Mouse (Mus musculus) liver, embryonic 16.5 days (tissue): ENCODE results near the gene Dpysl5. TPM values are rescaled to one million over a fixed set of nuclear protein-coding genes. Genes with fewer than 3 reads are reported as not detected.
A peak's percentile ranks its signal among the peaks of the same experiment; 100 is the strongest.

Experiments used
- ATAC-seq: fragments of 200-750 bp; cut with Nextera tagmentation; 2 replicates; pipeline ENCODE4 v1.8.0; 2017; ENCODE audit warnings: low read depth, mild to moderate bottlenecking, moderate number of reproducible peaks, moderate library complexity
- H3K27ac ChIP-seq: fragments of 300-500 bp; sonication (generic); 2 replicates; pipeline ENCODE4 v1.5.1; 2014; ENCODE audit warnings: mild to moderate bottlenecking, low read length
- H3K27me3 ChIP-seq: fragments of 300-500 bp; sonication (generic); 2 replicates; pipeline ENCODE4 v1.6.1; 2014; ENCODE audit warnings: low read depth, low read length, mixed read lengths; ENCODE audit not compliant: control insufficient read depth, insufficient read depth
- H3K36me3 ChIP-seq: fragments of 300-500 bp; sonication (generic); 2 replicates; pipeline ENCODE4 v1.6.1; 2014; ENCODE audit warnings: mild to moderate bottlenecking; ENCODE audit not compliant: control insufficient read depth, insufficient read depth
- H3K4me1 ChIP-seq: fragments of 300-500 bp; sonication (generic); 2 replicates; pipeline ENCODE4 v1.6.1; 2014; ENCODE audit warnings: low read depth, low read length, mixed read lengths; ENCODE audit not compliant: control insufficient read depth
- H3K4me2 ChIP-seq: fragments of 300-500 bp; sonication (generic); 2 replicates; pipeline ENCODE4 v1.6.1; 2014; ENCODE audit warnings: low read depth, low read length, mixed read lengths
- H3K4me3 ChIP-seq: fragments of 300-500 bp; sonication (generic); 2 replicates; pipeline ENCODE4 v1.5.1; 2014; ENCODE audit warnings: low read depth, mild to moderate bottlenecking, low read length
- H3K9ac ChIP-seq: fragments of 300-500 bp; sonication (generic); 2 replicates; pipeline ENCODE4 v1.6.1; 2014; ENCODE audit warnings: low read depth, low read length
- H3K9me3 ChIP-seq: fragments of 300-500 bp; sonication (generic); replicated peaks from 2 replicates; pipeline ENCODE4 v1.6.1; 2016; ENCODE audit warnings: low read length; ENCODE audit not compliant: control insufficient read depth
- WGBS: fragments of 180-500 bp; shearing (Covaris S2); extraction: QIAGEN DNeasy Blood & Tissue Kit; methylation state at CpG from one replicate; pipeline ENCODE4 v1.1.7; 2014; ENCODE audit not compliant: insufficient replicate concordance; 5-methylcytosine and 5-hydroxymethylcytosine counted together
- polyA plus RNA-seq: library from polyadenylated mRNA; unstranded; fragments of >200 nt; fragmentation: Nextera tagmentation; extraction: Ambion mirVana; gene quantifications from 2 replicates; pipeline ENCODE4 v1.2.1, GENCODE M21; 2015

Gene Dpysl5
- polyA plus RNA-seq, 1 experiment from 2014 or later, result 0.32 TPM

DNA sequence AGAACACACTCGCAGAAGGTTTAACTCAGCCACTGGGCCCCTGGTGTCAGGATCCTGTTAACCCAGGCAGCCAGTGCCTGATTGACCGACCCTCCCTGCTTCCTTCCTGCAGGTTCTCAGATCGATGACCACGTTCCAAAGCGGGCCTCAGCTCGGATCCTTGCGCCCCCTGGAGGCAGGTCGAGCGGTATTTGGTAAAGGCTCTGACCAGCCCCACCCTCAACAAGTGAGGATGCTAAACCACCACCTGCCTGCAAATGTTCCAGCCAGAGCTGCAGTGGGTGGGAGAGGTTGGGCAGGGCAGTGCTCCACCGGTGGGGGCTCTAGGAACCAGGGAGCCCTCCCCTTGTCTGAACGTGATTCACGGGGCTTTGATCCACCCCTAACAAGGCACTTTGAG is 84.8 kb downstream of the Dpysl5 start:
- H3K27me3 ChIP-seq, result no peaks in the 10 kb centered on the region; the same call in 1 of the 2 replicates
- ATAC-seq, result no peak
- no peak overlapping the region for H3K9ac ChIP-seq
- no peaks in the 10 kb centered on the region for H3K9me3 ChIP-seq
- no peak overlapping the region for H3K4me2 ChIP-seq
- H3K4me1 ChIP-seq, result peaks cover 25% of the 10 kb centered on the region
- H3K36me3 ChIP-seq, result no peaks in the 10 kb centered on the region
- 6% methylated on average over 12 of the region's 12 CpGs for WGBS
- H3K27ac ChIP-seq, result no peak overlapping the region
- H3K4me3 ChIP-seq, result no peak overlapping the region

DNA sequence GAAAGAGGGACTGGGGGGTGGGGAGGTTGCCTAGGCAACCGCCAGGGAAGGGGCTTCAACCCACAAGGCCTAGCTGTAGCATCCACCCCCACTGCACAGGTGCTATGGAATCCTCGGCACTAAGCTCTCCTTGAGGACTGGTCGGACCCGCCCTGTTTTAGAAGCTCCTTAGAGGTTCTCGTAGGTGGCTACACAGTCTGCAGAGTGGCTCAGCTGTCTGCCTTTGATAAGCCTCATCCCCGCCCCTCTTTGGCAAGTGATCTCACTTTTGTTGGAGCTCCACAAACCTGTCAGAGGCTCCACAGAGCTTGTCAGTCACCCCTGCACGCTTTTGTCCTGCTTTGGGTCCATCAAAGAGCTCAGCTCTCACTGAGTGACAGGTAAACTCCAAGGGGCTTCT is 86.1 kb downstream of the Dpysl5 start:
- H3K9ac ChIP-seq, result peak overlapping the region; percentile 48
- H3K27ac ChIP-seq, result peak overlapping the region; percentile 61
- no peaks in the 10 kb centered on the region; the same call in 1 of the 2 replicates for H3K27me3 ChIP-seq
- peak; percentile 94 for ATAC-seq
- 24% methylated on average over 7 of the region's 7 CpGs for WGBS
- H3K9me3 ChIP-seq, result no peaks in the 10 kb centered on the region
- peak overlapping the region; percentile 32 for H3K4me3 ChIP-seq
- no peaks in the 10 kb centered on the region for H3K36me3 ChIP-seq
- H3K4me2 ChIP-seq, result peak overlapping the region; percentile 57
- H3K4me1 ChIP-seq, result peaks cover 25% of the 10 kb centered on the region

DNA sequence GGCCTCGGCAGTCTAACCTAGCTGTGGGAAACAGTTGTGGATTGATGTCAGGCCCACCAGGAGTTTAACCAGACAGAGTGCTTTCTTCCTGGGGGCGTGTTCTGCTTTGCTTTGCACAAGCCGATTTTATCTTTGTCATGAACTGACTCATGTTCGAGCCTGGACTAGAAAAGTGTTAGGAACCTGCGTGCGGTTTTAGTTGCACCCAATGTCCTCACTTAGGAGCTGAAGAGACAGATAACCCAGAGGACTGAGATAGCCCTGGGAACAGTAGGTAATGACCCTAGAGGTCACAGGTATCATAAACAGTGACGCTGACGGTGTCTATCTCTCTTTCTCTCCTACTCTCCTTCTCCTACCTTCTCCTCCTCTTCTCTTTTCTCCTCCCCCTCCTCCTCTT is 86.6 kb downstream of the Dpysl5 start:
- peak overlapping the region; percentile 32 for H3K4me3 ChIP-seq

DNA sequence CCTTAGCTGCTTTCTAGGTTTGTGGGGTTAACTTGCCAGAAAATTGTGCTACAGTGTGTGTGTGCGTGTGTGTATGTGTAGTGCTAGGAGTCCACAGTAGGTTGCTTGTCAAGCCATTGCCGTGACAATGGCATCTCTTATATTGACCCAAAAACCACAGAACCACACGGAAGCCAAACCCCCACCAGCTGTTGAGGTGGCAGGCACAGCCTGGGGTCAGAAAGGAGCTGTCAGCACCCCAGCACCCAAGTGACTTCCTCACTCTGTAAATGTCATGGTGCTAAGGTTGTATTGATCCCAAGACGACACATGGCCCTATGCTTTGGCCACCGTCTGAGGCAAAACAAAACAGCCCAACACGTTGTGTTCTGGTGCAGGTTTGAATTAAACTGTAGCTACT is 87.6 kb downstream of the Dpysl5 start:
- Histone ChIP-seq H3K4me1 (peaks cover 25% of the 10 kb centered on the region), H3K36me3 (no peaks in the 10 kb centered on the region), H3K27me3 (no peaks in the 10 kb centered on the region; the same call in 1 of the 2 replicates), H3K9me3 (no peaks in the 10 kb centered on the region), H3K4me2 (no peak overlapping the region), H3K9ac (no peak overlapping the region), H3K4me3 (no peak overlapping the region), H3K27ac (no peak overlapping the region)
- 56% methylated on average over 6 of the region's 6 CpGs for WGBS
- ATAC-seq, result no peak

More for the DNA sequence above, 86.6 kb downstream of the Dpysl5 start:
- no peaks in the 10 kb centered on the region; the same call in 1 of the 2 replicates for H3K27me3 ChIP-seq
- peaks cover 25% of the 10 kb centered on the region for H3K4me1 ChIP-seq
- 44% methylated on average over 8 of the region's 8 CpGs for WGBS
- no peaks in the 10 kb centered on the region for H3K36me3 ChIP-seq
- no peaks in the 10 kb centered on the region for H3K9me3 ChIP-seq
- ATAC-seq, result peak; percentile 45
- H3K27ac ChIP-seq, result peak overlapping the region; percentile 60
- peak overlapping the region; percentile 57 for H3K4me2 ChIP-seq
- peak overlapping the region; percentile 48 for H3K9ac ChIP-seq

DNA sequence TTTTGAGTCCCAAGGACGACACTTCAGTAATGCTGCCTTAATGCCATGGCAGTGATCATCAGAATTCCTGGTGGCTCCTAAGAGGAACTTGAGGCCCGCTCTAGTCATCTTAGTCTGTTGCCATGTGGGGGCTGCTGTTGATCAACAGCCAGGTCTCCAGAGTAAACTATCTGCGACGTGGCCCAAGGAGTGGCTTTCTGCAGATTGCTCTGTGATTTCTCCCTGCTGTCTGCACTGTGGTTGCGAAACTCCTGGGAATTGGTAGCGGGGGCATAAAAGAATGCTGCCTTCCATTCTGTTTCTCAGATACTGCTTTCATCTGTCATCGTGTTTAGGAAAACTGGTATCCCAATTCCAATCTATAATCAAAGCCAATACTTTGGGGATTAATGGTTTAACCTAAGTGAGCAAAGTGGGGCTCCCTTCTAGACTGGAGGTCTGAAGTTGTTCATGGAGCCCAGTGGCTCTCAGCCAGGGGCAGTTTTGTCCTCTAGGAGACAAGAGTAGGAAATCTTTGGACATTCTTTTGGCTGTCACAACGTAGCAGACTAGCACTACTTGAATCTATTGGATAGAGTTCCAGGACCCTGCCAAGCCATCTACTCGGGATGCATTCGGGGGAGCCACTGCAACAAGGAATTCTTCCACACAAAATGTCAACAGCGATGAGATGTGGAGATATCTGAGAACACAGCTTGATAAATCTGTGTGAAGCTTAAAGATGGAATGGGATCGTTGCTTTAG is 91.5 kb downstream of the Dpysl5 start:
- H3K9ac ChIP-seq, result no peak overlapping the region
- H3K4me2 ChIP-seq, result no peak overlapping the region
- no peak for ATAC-seq
- no peaks in the 10 kb centered on the region for H3K9me3 ChIP-seq
- WGBS, result 55% methylated on average over 12 of the region's 12 CpGs
- no peaks in the 10 kb centered on the region for H3K36me3 ChIP-seq
- H3K4me1 ChIP-seq, result peaks cover 8% of the 10 kb centered on the region
- peaks cover 3% of the 10 kb centered on the region; the same call in 1 of the 2 replicates for H3K27me3 ChIP-seq
- no peak overlapping the region for H3K4me3 ChIP-seq
- no peak overlapping the region for H3K27ac ChIP-seq

DNA sequence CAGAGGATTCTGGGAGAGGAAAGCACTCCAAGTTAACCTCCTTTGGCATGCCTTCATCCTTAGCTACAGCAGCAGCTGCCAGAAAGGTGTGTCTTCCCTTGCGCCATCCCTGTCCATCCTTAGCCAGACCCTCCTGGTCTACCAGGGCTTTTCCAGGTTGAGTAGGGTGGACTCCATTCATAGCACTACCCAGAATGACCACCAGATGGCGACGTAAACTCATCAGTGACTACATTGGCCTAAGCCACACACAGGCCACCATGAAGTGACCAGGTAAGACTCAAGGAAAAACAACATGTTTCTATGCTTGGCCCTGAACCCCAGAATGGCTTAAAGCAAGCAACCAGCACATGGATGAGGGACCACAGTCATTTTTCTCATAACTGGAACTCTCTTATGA is 94.7 kb downstream of the Dpysl5 start:
- Histone ChIP-seq H3K36me3 (no peaks in the 10 kb centered on the region), H3K4me3 (no peak overlapping the region), H3K9me3 (no peaks in the 10 kb centered on the region), H3K9ac (no peak overlapping the region), H3K4me1 (no peaks in the 10 kb centered on the region), H3K27me3 (peaks cover 3% of the 10 kb centered on the region; the same call in 1 of the 2 replicates), H3K4me2 (no peak overlapping the region), H3K27ac (no peak overlapping the region)
- peak; percentile 47; the same call in 1 of the 2 replicates for ATAC-seq
- WGBS, result 5% methylated on average over 3 of the region's 3 CpGs

DNA sequence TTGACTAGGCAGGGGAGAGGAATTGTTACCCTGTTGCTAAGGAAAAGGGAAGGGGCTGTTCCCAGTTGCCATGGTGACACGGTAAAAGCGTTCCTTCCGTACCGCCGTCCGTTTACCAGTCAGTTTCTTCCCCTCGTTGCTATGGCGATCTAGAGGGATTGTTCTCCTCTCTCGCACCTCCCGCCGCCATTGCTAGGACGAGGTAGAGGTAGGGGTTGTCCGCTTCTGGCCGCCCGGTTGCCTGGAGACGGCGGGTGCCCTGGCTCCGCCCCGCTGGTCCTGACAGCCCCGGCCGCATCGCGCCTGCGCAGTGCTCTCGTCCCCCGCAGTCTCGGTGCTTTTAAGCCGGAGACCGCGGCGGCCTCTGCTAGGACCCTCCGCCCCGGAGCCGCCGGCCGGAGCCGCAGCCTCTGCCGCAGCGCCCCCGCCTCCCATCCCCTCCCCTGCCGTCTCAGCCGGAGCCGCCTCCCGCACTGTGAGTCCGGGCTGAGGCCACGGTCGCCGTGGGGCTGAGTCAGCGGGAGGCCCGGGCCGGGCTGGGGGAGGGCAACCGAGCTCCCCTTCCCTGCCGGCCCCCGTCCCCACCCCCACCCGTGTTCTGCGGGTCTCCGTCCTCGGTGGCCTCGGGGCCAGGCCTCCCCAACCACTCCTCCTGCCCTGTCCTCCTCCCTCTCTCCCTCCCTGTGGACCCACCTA is 103.2 kb downstream of the Dpysl5 start, which contains the start of gene Mapre3:
Mapre3 (plus strand) TSS at position 218 of the 696 bp plus-strand sequence.
- Histone ChIP-seq H3K36me3 (no peaks in the 10 kb centered on the region), H3K9ac (peak within 1 kb of the TSS; percentile 54), H3K9me3 (no peaks in the 10 kb centered on the region), H3K4me2 (peak within 1 kb of the TSS; percentile 69), H3K4me3 (peak within 1 kb of the TSS; percentile 66), H3K27me3 (peaks cover 31% of the 10 kb centered on the region), H3K27ac (no peak within 1 kb of the TSS), H3K4me1 (peaks cover 5% of the 10 kb centered on the region)
- ATAC-seq, result peak; percentile 73
- WGBS, result under 1% methylated on average over 46 of the region's 59 CpGs

DNA sequence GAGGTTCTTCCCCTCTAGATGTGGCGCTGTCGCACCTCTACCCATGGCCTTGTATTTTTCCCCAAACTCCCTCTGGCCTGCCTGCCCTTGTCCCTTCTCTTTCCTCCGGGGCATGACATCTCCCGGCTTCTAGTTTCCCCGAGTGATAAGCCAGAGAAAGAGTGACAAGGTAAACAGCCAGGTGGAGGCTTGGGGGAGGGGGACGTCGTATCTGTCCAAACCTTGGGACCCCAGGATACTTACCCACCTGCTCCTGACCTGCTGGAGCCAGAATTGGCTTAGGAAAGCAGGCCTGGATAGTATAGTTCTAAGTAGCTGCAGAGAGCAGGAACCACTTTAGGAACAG is 103.7 kb downstream of the Dpysl5 start:
- Histone ChIP-seq H3K9me3 (no peaks in the 10 kb centered on the region), H3K36me3 (no peaks in the 10 kb centered on the region), H3K4me1 (peaks cover 5% of the 10 kb centered on the region), H3K4me3 (peak overlapping the region; percentile 66), H3K9ac (peak overlapping the region; percentile 54), H3K27me3 (peaks cover 31% of the 10 kb centered on the region), H3K27ac (no peak overlapping the region), H3K4me2 (peak overlapping the region; percentile 69)
- 0 out of 2 replicates have a peak, but pooled peaks have one; percentile 15 for ATAC-seq
- 16% methylated on average over 7 of the region's 7 CpGs for WGBS
